Mouse (Mus musculus) cortical plate, adult 2 months (tissue): ENCODE measurements around the gene Trp73.

Experiments used
- CTCF ChIP-seq: fragments of 200-500 bp; IDR thresholded peaks from 2 replicates; pipeline ENCODE4 v1.5.1; 2011; ENCODE audit warnings: mild to moderate bottlenecking, control low read depth, low read length; ENCODE audit not compliant: insufficient read depth; ENCODE audit errors: extremely low read depth
- POLR2A ChIP-seq: fragments of 200-500 bp; IDR thresholded peaks from 2 replicates; pipeline ENCODE4 v1.6.1; 2011; ENCODE audit warnings: mild to moderate bottlenecking, low read length, control low read depth; ENCODE audit not compliant: insufficient read depth; ENCODE audit errors: extremely low read depth

DNA sequence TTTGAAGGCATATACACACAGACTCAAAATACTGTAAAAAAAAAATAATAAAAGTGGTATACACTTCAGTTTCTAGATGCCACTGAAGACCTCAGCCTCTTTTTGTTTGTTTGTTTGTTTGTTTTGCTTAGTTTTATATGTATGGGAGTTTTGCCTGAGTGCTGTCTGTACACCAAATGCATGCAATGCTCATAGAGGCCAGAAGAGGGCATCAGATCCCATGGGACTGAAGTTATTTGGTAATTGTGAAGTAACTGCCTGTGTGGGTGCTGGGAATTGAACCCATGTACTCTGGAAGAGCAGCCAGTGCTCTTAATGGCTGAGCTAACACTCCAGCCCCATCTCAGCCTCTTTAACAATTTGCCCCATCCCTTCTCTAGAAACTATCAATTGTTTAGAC is 111.4 kb downstream of the Trp73 start:
- peak; percentile 34; the same call in 1 of the 2 replicates for TF ChIP-seq CTCF
- TF ChIP-seq POLR2A: no peak
